Mouse (Mus musculus): ENCODE data around the gene Ttc7.

DNA sequence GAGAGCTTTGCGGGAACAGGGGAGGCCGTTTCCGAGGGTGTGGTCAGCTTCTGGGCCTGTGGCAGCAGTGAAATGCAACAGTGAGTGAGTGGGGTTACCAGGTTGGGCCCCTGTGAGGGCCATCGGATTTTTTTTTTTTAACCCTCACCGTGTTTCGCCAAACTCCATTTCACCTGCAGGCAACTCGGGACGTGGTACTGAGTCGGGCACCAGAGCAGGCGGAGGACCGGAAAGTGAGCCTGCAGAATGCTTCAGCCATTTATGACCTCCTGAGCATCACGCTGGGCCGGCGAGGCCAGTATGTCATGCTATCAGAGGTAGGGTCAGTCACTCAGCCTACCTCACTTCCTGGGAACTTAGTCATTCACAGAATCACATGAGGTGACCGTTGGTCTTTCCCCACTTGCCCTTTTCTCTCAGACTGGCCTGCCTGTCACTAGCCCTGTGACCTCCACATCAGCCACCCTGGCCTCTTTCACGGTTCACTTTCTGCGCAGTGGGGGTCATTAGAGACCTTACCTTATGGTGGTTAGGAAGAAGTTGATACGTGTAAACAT, 46.5 kb downstream of the Ttc7 start:
- TF ChIP-seq EP300 (IDR thresholded peaks at IDR 0.05; ENCODE audit: low read depth) = no peak
- TF ChIP-seq CTCF (IDR thresholded peaks at IDR 0.05; ENCODE audit: low read depth) = no peak
